Mouse (Mus musculus): ENCODE data around the gene Olfr157.

Gene Olfr157

DNA sequence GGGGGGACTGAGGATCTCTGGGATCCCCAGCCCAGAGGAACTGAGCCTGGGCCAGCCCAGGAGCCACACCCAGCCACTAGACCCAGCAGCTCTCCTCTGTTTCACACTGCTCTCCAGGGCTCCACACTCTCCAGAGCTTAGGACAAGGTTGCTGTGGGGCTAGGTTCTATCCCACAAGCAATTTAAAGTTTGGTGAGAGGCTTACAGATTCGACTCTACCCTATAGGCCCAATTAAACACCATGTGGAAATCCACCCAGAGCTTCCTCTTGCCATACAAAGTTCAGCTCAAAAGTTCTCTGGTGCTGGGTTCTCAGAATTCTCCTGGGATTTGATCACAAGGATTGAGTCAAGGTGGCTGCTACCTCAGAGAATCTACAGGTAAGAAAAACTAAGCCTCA is at the start of gene Olfr157:
Gene Olfr157, minus strand, starts transcription at position 101 of the 400 bp plus-strand sequence.
- DNase-seq (ENCODE audit: low read depth in 2 of 2, low spot score in 2 of 2), result no peak

DNA sequence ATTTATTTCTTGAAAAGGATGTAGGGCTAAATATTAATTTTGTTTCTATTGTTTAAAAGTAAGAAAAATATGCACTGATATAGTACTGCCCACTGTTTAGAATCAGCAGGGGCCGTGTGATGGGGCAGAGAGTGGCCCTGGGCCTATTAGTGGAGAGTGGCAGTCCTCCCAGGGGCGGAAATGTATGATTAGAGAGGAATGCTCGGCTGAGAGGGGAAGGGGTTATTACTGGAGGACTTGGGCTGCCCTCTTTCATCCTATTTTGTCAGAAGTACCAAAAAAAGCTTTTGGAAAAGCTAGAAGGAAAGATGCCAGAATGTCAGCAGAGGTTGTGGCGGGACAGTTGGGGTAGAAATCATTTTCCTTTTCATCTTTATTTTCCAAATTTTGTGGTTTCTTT is 44.2 kb upstream of the Olfr157 start:
- no peak for DNase-seq (ENCODE audit: low read depth in 2 of 2, low spot score in 2 of 2)

DNA sequence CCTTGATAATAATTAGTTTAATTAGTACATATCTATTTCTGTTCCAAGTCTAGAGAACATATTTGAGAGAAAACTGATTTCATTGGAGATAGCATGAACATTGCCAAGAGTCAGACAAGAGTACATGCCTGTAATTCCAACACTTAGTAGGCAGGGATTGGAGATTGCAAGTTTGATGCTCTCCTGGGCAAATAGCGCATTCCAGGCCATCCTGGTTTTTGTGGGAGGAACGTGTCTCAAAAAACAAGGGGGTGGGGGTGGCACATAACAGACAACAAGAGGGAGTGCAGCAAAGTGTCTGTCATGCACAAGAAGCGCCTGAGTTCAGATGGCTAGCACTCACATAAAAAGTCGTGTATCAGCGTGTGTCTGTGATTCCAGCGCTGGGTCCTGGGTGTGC is 39.6 kb upstream of the Olfr157 start:
- no peak for DNase-seq (ENCODE audit: low read depth in 2 of 2, low spot score in 2 of 2)

DNA sequence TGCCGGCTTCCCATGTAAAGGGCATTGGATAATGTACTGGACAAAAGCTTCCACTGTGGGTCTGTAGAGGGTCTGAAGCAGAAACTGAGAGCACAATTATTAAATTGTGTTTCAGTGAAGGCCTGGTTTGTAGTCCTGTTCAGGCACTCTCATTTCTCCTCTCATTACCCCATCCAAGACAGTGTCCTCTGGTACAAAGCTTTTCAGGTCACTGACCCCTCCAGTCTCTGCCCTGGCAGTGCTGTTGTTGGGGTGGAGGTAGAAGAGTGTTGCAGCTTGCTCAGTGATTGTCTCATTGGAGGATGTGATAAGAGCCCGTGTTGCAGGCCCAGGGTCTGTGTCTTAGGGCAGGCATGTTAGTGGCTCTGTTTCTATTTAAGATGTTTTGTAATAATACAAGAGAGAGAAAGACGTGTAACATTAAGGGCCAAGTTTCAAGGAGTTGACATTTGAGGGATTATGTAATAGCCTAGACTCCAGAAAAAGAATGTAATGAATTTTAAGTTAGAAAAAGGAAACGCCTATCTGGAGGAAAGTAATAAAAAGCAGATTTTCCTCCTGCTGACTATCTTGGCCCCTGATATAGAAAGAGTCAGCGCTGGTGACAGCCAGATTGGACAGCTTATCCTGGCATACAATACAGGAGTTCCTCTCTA is 38.2 kb upstream of the Olfr157 start:
- DNase-seq (ENCODE audit: low read depth in 2 of 2, low spot score in 2 of 2), result no peak

DNA sequence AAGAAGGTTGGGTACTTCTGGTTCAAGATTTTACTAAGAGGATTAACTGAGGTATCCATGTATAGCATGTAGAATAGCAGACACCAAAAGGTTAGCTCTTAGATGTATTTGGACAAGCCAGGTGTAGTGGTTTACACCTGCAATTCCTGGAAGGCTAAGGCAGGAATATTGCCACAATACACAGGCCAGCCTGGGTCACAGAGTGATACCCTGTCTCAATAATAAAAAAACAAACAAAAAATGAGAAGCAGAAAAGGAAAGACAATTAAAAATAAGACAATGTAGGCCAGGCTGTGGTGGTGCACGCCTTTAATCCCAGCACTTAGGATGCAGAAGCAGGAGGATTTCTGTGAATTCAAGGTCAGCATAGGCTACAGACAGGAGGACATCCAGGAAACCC is 37.2 kb upstream of the Olfr157 start:
- DNase-seq (ENCODE audit: low read depth in 2 of 2, low spot score in 2 of 2), result no peak

DNA sequence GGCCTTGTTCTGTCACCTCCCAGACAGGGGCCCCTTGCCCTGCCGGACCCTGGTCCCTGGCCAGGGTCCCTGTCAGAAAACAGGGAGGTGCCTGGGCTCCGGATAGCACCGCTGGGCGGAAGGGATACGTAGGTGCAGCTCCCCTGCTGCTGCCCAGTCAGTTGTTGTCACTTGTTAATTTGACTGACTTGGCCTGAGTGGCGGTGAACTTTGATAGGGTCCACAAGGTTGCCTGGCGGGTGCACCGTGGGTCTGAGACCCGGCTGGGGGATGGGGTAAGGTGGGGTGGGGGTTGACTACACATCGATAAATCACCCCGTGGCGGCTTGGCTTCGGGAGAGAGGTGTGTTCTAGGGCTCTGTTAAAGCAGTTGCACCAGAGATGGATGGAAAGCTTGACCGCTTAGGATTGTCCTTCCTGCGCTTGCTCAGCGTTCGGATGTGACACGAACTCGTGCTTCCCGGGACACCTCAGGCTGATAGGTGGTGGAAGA is 36.0 kb upstream of the Olfr157 start:
- peak in 1 of 2 experiments; percentile 3 for DNase-seq (ENCODE audit: low read depth in 2 of 2, low spot score in 2 of 2)

DNA sequence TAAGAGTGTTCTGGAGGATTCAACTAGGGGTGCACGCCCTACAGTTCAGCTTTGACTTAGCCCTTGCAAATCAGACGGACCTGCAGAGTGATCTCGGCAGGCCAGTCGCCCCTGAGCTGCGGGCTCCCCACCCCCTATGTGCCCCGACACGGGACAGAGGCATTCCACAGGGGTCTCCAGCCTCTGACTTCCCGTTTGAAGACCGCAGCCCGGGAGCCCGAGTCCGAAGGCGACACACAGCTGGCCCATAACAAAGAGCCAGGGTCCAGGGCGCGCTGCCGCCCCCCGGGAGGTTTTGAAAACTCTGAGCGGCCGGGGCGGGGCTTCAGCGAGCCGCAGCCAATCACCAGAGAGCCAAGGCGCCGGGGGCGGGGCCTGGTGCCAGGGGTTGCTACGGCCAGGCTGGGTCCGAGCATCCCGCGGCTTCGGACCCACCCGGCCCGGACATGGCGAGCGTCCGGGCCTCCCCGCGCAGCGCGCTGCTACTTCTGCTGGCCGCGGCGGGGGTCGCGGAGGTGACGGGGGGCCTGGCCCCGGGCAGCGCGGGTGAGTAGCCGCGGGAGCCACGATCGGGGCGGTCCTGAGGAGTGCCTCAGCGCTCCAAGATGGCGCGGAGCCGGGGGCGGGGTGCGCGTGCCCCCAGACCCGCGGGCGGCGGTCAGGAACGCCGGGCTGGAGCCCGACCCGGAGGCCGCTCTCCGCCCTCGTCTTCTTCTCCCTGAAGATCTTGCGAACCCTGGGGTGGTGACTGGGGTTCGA is 35.3 kb upstream of the Olfr157 start, which contains the start of gene Reck:
Gene Reck, plus strand, starts transcription at position 371 of the 759 bp plus-strand sequence.
- DNase-seq (ENCODE audit: low read depth in 2 of 2, low spot score in 2 of 2), result peak; percentile 13 to 45

DNA sequence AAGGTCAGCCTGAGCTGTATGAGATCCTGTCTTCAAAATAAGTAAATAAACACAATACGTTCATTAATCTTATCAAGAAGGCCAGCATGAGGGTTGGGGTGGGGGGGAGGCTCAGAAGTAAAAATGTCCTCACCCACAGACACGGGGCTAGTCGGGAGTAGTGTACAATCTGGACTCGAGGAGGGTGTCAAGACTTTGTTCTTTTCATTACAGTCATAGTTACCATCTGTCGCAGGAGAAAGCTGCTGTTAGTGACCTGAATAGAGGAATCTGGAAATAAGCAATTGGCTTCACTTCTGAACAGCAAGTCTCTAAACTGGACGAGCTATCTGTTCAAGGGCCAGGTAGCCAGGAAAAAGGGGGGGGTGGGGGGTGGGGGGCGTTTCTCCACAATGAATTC is 34.5 kb upstream of the Olfr157 start:
- DNase-seq (ENCODE audit: low read depth in 2 of 2, low spot score in 2 of 2), result no peak

DNA sequence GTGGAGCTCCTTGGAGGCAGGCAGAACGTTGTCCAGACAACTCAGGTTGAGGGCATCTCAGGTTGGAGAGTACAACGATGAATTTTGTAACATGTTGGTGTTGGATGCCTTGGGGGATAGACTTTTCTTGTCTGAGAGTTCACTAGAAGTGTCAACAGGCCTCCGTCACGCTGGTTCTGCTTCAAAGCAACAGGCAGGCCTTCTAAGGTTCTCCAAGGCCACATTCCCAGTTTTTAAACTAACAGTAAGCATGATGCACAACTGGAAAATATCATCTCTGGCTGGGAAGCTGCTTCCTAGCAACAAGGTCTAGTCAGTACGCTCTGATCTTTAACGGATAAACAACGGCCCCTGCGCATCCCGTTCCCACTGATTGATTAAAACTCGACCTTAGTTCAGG is 29.8 kb upstream of the Olfr157 start:
- no peak for DNase-seq (ENCODE audit: low read depth in 2 of 2, low spot score in 2 of 2)

DNA sequence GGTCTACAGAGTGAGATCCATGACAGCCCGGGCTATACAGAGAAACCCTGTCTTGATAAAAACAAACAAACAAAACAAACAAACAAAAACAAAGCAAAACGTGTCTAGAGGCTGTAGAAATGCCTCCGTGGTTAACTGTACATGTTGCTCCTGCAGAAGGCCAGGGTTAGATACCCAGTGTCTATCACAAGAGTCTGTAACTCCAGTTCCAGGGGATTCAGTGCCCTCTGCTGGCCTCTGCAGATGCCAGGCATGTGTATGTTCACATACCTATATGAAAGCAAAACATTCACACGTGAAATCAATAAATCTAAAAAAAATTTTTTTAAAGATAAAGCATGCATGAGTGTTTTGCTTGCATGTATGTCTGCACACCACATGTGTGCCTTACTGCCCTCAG is 23.3 kb upstream of the Olfr157 start:
- DNase-seq (ENCODE audit: low read depth in 2 of 2, low spot score in 2 of 2), result no peak

DNA sequence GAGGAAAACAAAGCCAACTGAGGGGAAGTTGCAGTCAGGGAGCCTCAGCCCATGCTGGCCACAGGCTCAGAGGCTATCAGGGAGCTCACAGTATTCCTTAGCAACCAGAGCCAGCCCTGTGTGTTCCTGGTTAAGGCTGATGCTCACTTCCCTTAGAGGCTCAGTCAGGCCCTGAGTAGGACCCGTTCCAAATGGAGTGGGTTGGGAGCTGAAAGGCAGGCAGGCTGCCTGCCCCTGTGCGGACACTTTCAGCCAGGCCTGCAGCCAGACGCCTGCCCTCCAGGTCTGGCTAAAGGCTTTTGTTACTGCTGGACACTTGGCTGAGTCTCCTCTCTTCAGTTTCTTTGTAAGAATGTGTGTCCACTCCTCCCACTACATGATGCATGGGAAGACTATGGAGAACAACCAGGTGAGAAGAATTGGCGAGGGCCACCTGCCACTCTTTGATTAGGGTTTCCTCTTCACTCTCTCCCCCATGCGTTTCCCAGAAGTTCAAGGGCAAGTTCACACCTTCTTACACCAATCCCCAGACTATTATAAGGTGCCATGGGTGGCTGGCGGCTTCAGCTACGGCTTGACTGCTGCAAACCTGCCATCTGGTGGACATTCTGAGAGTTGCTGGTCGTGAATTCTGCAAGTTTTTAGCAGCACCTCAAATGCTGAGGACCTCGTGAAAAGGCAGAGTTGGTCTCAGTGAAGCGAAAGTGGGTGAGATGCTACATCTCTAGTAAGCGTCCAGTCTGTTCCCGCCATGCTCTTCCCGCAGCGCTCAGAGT is 20.9 kb upstream of the Olfr157 start:
- peak; percentile 24 to 51 for DNase-seq (ENCODE audit: low read depth in 2 of 2, low spot score in 2 of 2)

DNA sequence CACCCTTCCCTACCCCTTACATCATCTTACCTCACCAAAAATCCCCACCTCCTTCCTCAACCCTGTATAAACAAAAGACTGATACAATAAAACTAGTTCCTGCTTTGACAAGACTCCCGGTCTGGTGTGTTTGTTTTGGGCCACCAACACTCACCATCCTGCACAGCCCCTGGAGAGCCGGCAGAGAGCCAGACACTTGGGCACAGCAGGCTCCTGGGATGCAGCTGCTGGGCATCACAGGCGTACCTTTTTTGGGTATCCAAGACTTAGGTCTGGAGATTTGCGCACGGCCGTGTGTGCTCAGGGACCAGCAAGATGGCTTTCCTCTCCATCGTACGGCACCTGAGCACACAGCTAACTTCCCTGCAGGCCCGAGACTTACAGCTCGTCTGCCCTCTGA is 19.9 kb upstream of the Olfr157 start:
- no peak for DNase-seq (ENCODE audit: low read depth in 2 of 2, low spot score in 2 of 2)

DNA sequence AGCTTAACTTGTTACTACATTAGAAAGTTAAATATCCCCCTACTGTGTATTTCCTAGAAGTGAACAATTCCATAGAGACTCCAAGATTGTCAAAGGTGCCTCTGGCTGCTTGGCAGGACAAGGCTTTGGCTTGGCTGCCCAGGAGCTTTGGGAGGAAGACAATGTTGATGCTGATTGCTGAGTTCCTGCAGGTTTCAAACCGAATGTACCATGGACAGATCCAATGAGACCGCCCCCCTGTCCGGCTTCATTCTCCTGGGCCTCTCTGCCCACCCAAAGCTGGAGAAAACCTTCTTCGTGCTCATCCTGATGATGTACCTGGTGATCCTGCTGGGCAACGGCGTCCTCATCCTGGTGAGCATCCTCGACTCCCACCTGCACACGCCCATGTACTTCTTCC is 14.1 kb upstream of the Olfr157 start:
- DNase-seq (ENCODE audit: low read depth in 2 of 2, low spot score in 2 of 2), result no peak

DNA sequence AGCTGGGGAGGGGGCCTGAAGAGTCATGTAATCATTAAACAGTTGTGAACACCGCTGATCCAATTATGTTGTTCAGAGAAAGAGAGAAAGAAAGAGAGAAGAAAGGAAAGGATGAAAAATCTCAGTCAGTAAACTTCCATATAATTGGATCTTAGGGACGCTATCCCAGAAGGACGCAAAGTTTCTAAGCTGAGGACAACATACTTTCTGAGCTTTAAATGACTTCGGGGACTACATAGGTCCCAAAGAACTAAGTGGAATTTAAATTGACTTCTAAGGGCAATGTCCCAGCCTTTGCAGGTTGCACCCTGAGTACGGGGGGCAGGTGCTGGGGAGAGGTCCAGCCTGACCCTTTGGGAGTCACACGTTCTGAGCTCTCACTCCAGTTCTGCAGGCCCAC is 11.3 kb upstream of the Olfr157 start, which contains the start of gene Olfr155:
Gene Olfr155, plus strand, starts transcription at position 301 of the 400 bp plus-strand sequence.
- DNase-seq (ENCODE audit: low read depth in 2 of 2, low spot score in 2 of 2), result no peak

DNA sequence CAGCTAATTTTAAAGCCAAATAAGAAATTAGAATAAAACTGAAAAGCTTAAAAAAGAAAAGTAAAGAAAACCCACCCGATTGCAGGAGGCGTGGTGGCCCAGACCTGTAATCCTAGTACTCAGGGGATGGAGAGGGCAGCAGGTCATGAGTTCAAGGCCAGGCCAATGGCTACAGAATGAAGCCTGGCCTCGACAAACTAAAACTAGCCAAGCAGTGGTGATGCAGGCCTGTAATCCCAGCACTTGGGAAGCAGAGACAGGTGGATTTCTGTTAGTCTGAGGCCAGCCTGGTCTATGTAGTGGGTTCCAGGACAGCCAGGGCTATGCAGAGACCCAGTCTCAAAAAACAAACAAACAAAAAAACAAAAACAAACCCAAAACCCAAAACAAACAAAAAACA is 1.7 kb downstream of the Olfr157 start:
- no peak for DNase-seq (ENCODE audit: low read depth in 2 of 2, low spot score in 2 of 2)

DNA sequence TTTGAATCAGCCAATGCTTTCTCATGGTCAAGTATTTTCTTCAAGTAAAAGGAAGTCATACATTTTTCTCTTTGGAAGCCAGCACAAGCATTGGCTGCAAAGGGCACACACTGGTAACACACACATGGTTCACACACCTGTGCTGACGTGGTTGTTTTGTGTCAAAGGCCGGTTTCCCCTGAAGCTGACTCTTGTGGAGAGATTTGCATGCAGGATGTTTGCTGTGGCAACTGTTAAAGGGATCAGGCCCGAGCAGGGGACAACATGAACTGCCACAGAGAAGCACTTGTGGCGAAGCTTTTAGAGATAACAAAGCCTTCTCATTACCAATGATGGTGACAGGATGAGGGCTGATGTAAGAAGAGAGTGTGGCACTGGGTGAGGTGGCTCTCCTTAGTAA is 5.3 kb downstream of the Olfr157 start:
- no peak for DNase-seq (ENCODE audit: low read depth in 2 of 2, low spot score in 2 of 2)

DNA sequence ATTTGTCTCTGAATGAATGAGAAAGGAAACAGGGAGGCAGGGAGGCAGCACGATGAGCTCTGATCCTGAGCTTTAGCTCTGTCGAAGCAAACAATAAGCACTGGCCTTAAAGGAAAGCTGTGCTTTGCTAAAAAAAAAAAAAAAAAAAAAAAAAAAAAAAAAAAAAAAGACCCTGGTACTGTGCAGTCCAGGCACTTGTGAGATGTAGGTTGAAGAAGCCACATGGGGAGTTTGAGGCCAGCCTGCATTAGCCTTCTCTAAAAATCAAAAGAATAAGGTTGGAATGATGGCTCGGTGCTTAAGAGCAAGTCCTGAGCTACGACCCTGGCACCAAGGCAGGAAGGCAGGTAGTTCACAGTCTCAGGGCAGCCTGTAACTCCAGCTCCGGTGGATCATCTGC is 6.2 kb downstream of the Olfr157 start:
- no peak for DNase-seq (ENCODE audit: low read depth in 2 of 2, low spot score in 2 of 2)

DNA sequence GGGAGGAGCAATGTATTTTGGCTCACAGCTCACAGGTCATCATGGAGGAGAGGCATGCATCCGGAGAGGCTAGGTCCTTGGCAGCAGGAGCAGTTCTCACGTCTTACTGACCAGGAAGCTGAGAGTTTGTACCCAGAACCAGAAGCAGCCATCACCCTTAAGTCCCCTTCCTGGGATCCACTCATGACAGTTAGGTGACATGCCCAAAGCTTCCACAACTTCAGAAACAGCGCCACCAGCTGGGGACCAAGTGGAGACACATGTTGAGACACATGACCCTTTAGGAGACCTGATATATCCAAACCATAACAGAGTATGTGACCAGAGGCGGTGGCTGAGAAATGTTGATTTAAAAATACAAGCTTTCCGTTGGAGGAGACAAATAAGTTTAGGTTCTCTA is 8.0 kb downstream of the Olfr157 start:
- no peak for DNase-seq (ENCODE audit: low read depth in 2 of 2, low spot score in 2 of 2)

DNA sequence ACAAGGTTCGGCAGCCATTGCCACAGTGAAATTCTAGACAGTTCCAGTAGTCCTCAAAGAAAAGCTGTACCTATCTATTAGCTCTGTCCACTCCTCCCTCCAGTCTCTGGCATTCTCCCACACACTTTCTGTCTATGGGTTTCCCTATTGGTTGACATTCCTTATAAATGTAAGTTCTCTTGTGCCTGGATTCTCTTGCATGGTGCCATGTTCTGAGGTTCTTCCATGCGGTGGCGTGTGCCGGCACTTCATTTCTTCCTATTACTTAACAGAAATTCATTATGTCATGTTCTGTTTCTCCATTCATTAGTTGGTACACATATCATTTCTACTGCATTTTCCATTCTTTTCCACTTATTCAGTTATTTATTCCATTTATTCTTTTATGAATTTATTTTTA is 11.2 kb downstream of the Olfr157 start:
- DNase-seq (ENCODE audit: low read depth in 2 of 2, low spot score in 2 of 2), result no peak

DNA sequence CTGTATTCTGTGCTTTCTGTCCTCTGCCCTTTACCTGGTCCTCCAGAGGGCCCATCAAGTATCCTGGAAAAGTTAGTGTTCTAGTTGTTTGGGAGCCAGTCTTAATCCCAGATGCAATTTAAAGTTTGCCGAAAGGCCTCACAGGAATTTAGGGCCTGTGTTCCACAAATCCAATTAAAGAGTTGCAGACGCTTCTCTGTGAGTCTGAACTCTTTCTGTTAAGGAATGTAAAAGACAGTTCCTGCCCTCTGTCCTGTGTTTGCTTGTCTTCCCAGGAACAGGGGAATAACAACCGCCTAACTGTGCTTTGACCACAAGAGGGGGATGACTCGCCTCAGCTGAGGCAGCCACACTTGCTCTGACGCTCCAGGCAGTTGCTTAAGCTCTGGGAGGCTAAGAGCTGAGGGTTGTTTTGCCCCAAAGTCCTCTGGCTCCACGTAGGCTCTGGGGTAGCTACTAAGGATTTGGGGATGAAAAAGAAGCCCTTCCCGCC is 16.1 kb downstream of the Olfr157 start, which contains the start of gene Olfr156:
Gene Olfr156, minus strand, starts transcription at position 51 of the 493 bp plus-strand sequence.
- DNase-seq (ENCODE audit: low read depth in 2 of 2, low spot score in 2 of 2), result no peak

DNA sequence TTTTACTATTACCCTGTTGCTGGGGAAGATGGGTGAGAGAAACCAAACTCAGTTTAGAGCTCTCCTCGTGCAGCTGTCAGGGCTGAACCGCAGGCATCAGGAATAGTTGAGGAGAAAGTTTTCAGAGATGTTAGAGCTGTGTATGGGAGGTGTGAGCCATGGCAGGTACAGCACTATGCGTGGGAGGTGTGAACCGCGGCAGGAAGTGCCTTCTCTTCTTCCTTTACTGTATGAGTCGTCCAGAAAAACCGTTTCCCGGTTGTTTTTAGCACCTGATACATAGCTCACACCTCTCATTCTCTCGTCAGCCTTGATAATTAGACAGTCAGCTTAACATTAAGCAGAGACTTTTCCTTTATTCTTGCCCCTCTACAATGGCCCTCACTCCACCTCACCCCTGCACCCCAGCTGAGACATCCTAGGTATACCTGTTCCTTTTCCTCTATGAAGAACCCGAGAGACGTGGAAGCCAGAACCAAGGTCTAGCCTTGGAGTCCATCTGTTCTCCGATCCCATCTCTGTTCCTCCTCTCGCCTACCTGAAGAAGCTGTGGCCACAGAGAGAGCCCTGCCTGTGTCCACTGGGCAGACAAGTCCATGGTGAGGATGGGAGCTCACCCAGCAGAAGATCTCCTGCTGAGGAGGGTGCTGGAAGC is 17.0 kb downstream of the Olfr157 start:
- DNase-seq (ENCODE audit: low read depth in 2 of 2, low spot score in 2 of 2), result no peak

Data from CD8-positive naive resting alpha-beta T cell, adult 2 months (primary cell).